Mouse (Mus musculus) C2C12 (cell line): ENCODE measurements around the gene Atp6v1b1.

Experiments
- CTCF ChIP-seq: IDR thresholded peaks from one replicate; pipeline ENCODE4 v1.5.1; 2011; ENCODE audit not compliant: control insufficient read depth, insufficient read depth, insufficient read length
- MYOG ChIP-seq: IDR thresholded peaks from one replicate; pipeline ENCODE4 v1.6.1; 2011; ENCODE audit not compliant: control insufficient read depth, insufficient read length; ENCODE audit errors: extremely low read depth
- USF1 ChIP-seq: IDR thresholded peaks from one replicate; pipeline ENCODE4 v1.6.1; 2011; ENCODE audit warnings: low read depth, mild to moderate bottlenecking, control low read depth, moderate library complexity

DNA sequence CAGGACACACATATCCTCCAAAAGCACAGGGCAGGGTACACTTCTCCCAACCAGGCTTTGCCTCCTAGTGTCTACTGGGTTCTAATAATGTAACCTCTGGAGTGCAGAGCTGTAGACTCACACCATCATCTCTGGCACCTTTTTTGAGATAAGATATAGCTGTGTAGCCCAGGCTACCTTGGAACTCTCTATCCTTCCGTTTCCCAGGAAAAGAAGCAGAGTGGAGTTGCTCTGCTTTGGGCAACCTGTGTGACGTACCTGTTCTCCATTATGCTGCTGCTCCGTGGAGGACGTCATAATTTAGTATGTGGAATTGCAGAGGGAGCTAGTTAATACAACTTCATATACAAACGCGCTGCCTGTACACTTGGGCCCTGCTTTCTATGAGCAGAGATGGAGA is 19.6 kb downstream of the Atp6v1b1 start, which contains the start of gene Ankrd53:
- TF ChIP-seq CTCF: no peak
- TF ChIP-seq MYOG: no peak
- no peak for TF ChIP-seq USF1
